Mouse (Mus musculus): ENCODE data around the gene Plekha1. TPM values are rescaled to one million over a fixed set of nuclear protein-coding genes. Genes with fewer than 3 reads are reported as not detected.

Gene Plekha1
- polyA plus RNA-seq, 1 experiment: 13.4 TPM

DNA sequence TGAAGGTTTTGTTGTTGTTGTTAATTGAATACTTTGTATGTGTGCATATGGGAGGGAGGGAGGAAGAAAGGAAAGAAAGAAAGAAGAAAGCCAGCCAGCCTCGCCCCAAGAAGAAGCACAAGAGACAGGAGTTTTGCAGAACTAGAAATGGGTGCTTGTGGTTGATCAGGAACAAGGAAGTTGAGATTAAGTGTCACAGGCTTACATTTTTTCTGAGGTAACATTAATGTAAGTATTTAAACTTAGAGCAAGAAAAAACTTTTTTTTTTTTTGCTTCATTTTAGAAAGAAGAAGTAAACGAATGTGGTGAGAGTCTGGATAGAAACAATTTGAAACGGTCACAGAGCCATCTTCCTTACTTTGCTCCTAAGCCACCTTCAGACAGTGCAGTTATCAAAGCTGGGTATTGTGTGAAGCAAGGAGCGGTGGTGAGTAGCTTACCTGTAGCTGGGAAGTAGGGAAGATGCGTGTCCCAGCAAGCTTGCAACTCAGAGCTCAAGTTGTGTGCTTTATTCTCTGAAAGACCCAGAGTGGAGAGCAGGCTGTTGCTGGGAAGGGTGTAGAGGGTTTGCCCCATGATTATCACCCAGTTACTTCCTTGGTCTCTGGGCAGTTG lies 34.8 kb downstream of the Plekha1 start:
- peaks cover 38% of the 10 kb centered on the region for H3K36me3 ChIP-seq (ENCODE audit: control insufficient read depth, insufficient read depth)
- H3K79me2 ChIP-seq (ENCODE audit: control insufficient read depth, insufficient read depth): no peaks in the 10 kb centered on the region
- no peak overlapping the region for H3ac ChIP-seq (ENCODE audit: control insufficient read depth, insufficient read length)
- TF ChIP-seq REST (IDR thresholded peaks at IDR 0.05; ENCODE audit: insufficient read depth, insufficient read length) (no peak), POLR2AphosphoS2 (IDR thresholded peaks at IDR 0.05; ENCODE audit: insufficient read length, low read depth) (no peak), MYOD1 (IDR thresholded peaks at IDR 0.05; ENCODE audit: control insufficient read depth in 1 of 3, insufficient read length in 2 of 3, low read depth in 2 of 3) (no peak), E2F4 (IDR thresholded peaks at IDR 0.05; ENCODE audit: insufficient read depth) (no peak), USF1 (IDR thresholded peaks at IDR 0.05; ENCODE audit: low read depth) (no peak), MAX (IDR thresholded peaks at IDR 0.05; ENCODE audit: low read depth) (no peak), TCF3 (IDR thresholded peaks at IDR 0.05; ENCODE audit: insufficient read length, low read depth) (no peak), SRF (IDR thresholded peaks at IDR 0.05; ENCODE audit: control insufficient read depth, insufficient read length, low read depth) (no peak), POLR2A (IDR thresholded peaks at IDR 0.05; ENCODE audit: insufficient read length, low read depth) (no peak), TCF12 (IDR thresholded peaks at IDR 0.05; ENCODE audit: insufficient read depth, poor library complexity, severe bottlenecking) (no peak), CEBPB (IDR thresholded peaks at IDR 0.05; ENCODE audit: insufficient read depth, poor library complexity, severe bottlenecking) (no peak), MYOG (IDR thresholded peaks at IDR 0.05; ENCODE audit: control insufficient read depth in 1 of 3, insufficient read depth in 1 of 3, insufficient read length in 2 of 3, low read depth in 2 of 3) (no peak)
- no peak overlapping the region for H3K4me2 ChIP-seq (ENCODE audit: low read depth)
- no peaks in the 10 kb centered on the region for H3K27me3 ChIP-seq (ENCODE audit: control insufficient read depth, insufficient read depth, insufficient read length)
- no peak overlapping the region for H3K4me3 ChIP-seq

- Histone ChIP-seq H3K79me2 (ENCODE audit: control insufficient read depth, insufficient read depth) (no peaks in the 10 kb centered on the region), H3K4me2 (ENCODE audit: low read depth) (no peak overlapping the region), H3ac (ENCODE audit: control insufficient read depth, insufficient read length) (no peak overlapping the region), H3K36me3 (ENCODE audit: control insufficient read depth, insufficient read depth) (peaks cover 30% of the 10 kb centered on the region), H3K27me3 (ENCODE audit: control insufficient read depth, insufficient read depth, insufficient read length) (no peaks in the 10 kb centered on the region), H3K4me3 (no peak overlapping the region)
- no peak for TF ChIP-seq POLR2AphosphoS2 (IDR thresholded peaks at IDR 0.05; ENCODE audit: insufficient read length, low read depth)
- TF ChIP-seq E2F4 (IDR thresholded peaks at IDR 0.05; ENCODE audit: insufficient read depth): no peak
- no peak for TF ChIP-seq MAX (IDR thresholded peaks at IDR 0.05; ENCODE audit: low read depth)
- TF ChIP-seq REST (IDR thresholded peaks at IDR 0.05; ENCODE audit: insufficient read depth, insufficient read length): no peak
- TF ChIP-seq CEBPB (IDR thresholded peaks at IDR 0.05; ENCODE audit: insufficient read depth, poor library complexity, severe bottlenecking): no peak
- no peak for TF ChIP-seq USF1 (IDR thresholded peaks at IDR 0.05; ENCODE audit: low read depth)
- no peak for TF ChIP-seq MYOD1 (IDR thresholded peaks at IDR 0.05; ENCODE audit: control insufficient read depth in 1 of 3, insufficient read length in 2 of 3, low read depth in 2 of 3)
- TF ChIP-seq POLR2A (IDR thresholded peaks at IDR 0.05; ENCODE audit: insufficient read length, low read depth): no peak
- TF ChIP-seq TCF3 (IDR thresholded peaks at IDR 0.05; ENCODE audit: insufficient read length, low read depth): no peak
- TF ChIP-seq MYOG (IDR thresholded peaks at IDR 0.05; ENCODE audit: control insufficient read depth in 1 of 3, insufficient read depth in 1 of 3, insufficient read length in 2 of 3, low read depth in 2 of 3): no peak
- TF ChIP-seq TCF12 (IDR thresholded peaks at IDR 0.05; ENCODE audit: insufficient read depth, poor library complexity, severe bottlenecking): no peak
- TF ChIP-seq SRF (IDR thresholded peaks at IDR 0.05; ENCODE audit: control insufficient read depth, insufficient read length, low read depth): no peak
These were observed 37.4 kb downstream of the Plekha1 start for GRCm38 (mm10) chr7:130902929-130903328.

GRCm38 (mm10) chr7:130903505-130904074 lies 38.0 kb downstream of the Plekha1 start:
- H3K27me3 ChIP-seq (ENCODE audit: control insufficient read depth, insufficient read depth, insufficient read length): no peaks in the 10 kb centered on the region
- TF ChIP-seq SRF (IDR thresholded peaks at IDR 0.05; ENCODE audit: control insufficient read depth, insufficient read length, low read depth) (no peak), POLR2A (IDR thresholded peaks at IDR 0.05; ENCODE audit: insufficient read length, low read depth) (no peak), TCF12 (IDR thresholded peaks at IDR 0.05; ENCODE audit: insufficient read depth, poor library complexity, severe bottlenecking) (no peak), CEBPB (IDR thresholded peaks at IDR 0.05; ENCODE audit: insufficient read depth, poor library complexity, severe bottlenecking) (no peak), MYOG (IDR thresholded peaks at IDR 0.05; ENCODE audit: control insufficient read depth in 1 of 3, insufficient read depth in 1 of 3, insufficient read length in 2 of 3, low read depth in 2 of 3) (no peak), MYOD1 (IDR thresholded peaks at IDR 0.05; ENCODE audit: control insufficient read depth in 1 of 3, insufficient read length in 2 of 3, low read depth in 2 of 3) (no peak), USF1 (IDR thresholded peaks at IDR 0.05; ENCODE audit: low read depth) (no peak), REST (IDR thresholded peaks at IDR 0.05; ENCODE audit: insufficient read depth, insufficient read length) (no peak), E2F4 (IDR thresholded peaks at IDR 0.05; ENCODE audit: insufficient read depth) (no peak), POLR2AphosphoS2 (IDR thresholded peaks at IDR 0.05; ENCODE audit: insufficient read length, low read depth) (no peak), TCF3 (IDR thresholded peaks at IDR 0.05; ENCODE audit: insufficient read length, low read depth) (no peak), MAX (IDR thresholded peaks at IDR 0.05; ENCODE audit: low read depth) (no peak)
- H3K79me2 ChIP-seq (ENCODE audit: control insufficient read depth, insufficient read depth): no peaks in the 10 kb centered on the region
- no peak overlapping the region for H3K4me3 ChIP-seq
- H3ac ChIP-seq (ENCODE audit: control insufficient read depth, insufficient read length): no peak overlapping the region
- H3K36me3 ChIP-seq (ENCODE audit: control insufficient read depth, insufficient read depth): peaks cover 33% of the 10 kb centered on the region
- no peak overlapping the region for H3K4me2 ChIP-seq (ENCODE audit: low read depth)

- TF ChIP-seq CEBPB (IDR thresholded peaks at IDR 0.05; ENCODE audit: insufficient read depth, poor library complexity, severe bottlenecking) (peak; percentile 98), SRF (IDR thresholded peaks at IDR 0.05; ENCODE audit: control insufficient read depth, insufficient read length, low read depth) (no peak)
- Histone ChIP-seq H3K27me3 (ENCODE audit: control insufficient read depth, insufficient read depth, insufficient read length) (no peaks in the 10 kb centered on the region), H3K4me3 (no peak overlapping the region), H3K36me3 (ENCODE audit: control insufficient read depth, insufficient read depth) (peaks cover 35% of the 10 kb centered on the region), H3K4me2 (ENCODE audit: low read depth) (peak overlapping the region; percentile 49), H3ac (ENCODE audit: control insufficient read depth, insufficient read length) (no peak overlapping the region), H3K79me2 (ENCODE audit: control insufficient read depth, insufficient read depth) (no peaks in the 10 kb centered on the region)
These were observed 39.2 kb downstream of the Plekha1 start for GRCm38 (mm10) chr7:130904571-130905365.
